Mouse (Mus musculus): Measurements from ENCODE around the gene Sesn3. TPM values are rescaled to one million over a fixed set of nuclear protein-coding genes. Genes with fewer than 3 reads are reported as not detected.

Sesn3 gene
- polyA plus RNA-seq, 1 experiment from 2014 or later = 1.8 TPM

- ATAC-seq (ENCODE audit: low read depth) (no peak), DNase-seq (no peak)
- no peak overlapping the region for H3K9ac ChIP-seq
- no peak overlapping the region for H3K4me2 ChIP-seq
- no peaks in the 10 kb centered on the region for H3K36me3 ChIP-seq
- WGBS (ENCODE audit: insufficient replicate concordance) = 62% methylated on average over 3 of the region's 3 CpGs
- no peaks in the 10 kb centered on the region for H3K27me3 ChIP-seq
- no peak overlapping the region for H3K4me3 ChIP-seq (replicated peaks)
- H3K4me1 ChIP-seq (replicated peaks) = 0 out of 2 replicates have a peak, but pooled peaks cover 4% of the 10 kb centered on the region
- H3K9me3 ChIP-seq (replicated peaks) = no peaks in the 10 kb centered on the region
- no peak overlapping the region for H3K27ac ChIP-seq
These were observed 26.7 kb upstream of the Sesn3 start for GRCm38 (mm10) chr9:14248209-14248596.

DNA sequence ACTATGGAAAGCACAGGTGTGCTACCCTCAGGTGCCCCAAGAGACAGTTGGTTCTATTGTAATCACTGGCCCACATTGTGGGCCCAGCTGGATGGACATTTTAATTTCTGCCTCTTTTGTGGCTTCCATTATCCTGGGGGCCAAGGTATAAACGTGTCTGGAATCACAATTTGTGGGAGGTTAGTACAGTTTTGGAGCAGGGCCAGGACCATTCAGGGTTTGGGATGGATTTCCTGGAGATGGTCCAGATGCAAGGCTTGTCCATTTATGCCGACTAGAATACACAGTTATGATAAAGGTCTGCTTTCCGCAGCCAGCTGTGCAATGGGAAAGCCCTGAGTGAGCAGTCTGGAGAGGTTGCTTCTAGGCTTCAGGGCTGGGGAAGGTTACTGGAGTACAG lies 13.7 kb upstream of the Sesn3 start:
- no peak overlapping the region for H3K27ac ChIP-seq
- no peak overlapping the region for H3K4me2 ChIP-seq
- no peaks in the 10 kb centered on the region for H3K36me3 ChIP-seq
- no peaks in the 10 kb centered on the region for H3K4me1 ChIP-seq (replicated peaks)
- no peak overlapping the region for H3K9ac ChIP-seq
- ATAC-seq (ENCODE audit: low read depth) (no peak), DNase-seq (no peak)
- no peaks in the 10 kb centered on the region for H3K9me3 ChIP-seq (replicated peaks)
- no peaks in the 10 kb centered on the region for H3K27me3 ChIP-seq
- H3K4me3 ChIP-seq (replicated peaks) = no peak overlapping the region
- WGBS (ENCODE audit: insufficient replicate concordance) = 48% methylated on average over 3 of the region's 3 CpGs

DNA sequence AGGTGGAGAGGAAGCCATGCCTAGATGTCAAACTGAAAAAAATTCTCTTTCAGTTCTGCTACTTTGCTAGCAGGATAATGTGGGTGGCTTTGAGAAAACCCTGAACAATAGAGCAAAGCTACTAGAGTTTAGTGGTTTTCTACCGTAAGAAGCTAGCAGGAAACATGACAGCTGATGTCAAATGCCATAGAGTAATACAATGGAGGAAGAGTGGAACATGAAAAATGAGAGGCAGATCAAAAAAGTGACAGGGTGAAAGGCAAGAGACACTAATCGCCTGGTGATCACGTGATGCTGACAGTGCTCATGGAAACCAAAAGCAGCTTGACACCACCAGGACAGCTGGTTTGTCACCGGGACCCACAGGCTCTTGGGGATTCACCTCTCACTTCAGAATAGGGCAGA lies 12.3 kb upstream of the Sesn3 start:
- no peak overlapping the region for H3K4me3 ChIP-seq (replicated peaks)
- H3K4me1 ChIP-seq (replicated peaks) = no peaks in the 10 kb centered on the region
- no peaks in the 10 kb centered on the region for H3K9me3 ChIP-seq (replicated peaks)
- H3K36me3 ChIP-seq = no peaks in the 10 kb centered on the region
- H3K4me2 ChIP-seq = no peak overlapping the region
- H3K27me3 ChIP-seq = no peaks in the 10 kb centered on the region
- H3K9ac ChIP-seq = no peak overlapping the region
- WGBS (ENCODE audit: insufficient replicate concordance) = 51% methylated on average over 4 of the region's 4 CpGs
- no peak overlapping the region for H3K27ac ChIP-seq
- no peak for DNase-seq
- ATAC-seq (ENCODE audit: low read depth) = no peak

GRCm38 (mm10) chr9:14266470-14266869 lies 8.4 kb upstream of the Sesn3 start:
- no peak for ATAC-seq (ENCODE audit: low read depth)
- H3K4me1 ChIP-seq (replicated peaks) = no peaks in the 10 kb centered on the region
- H3K9ac ChIP-seq = no peak overlapping the region
- H3K27ac ChIP-seq = no peak overlapping the region
- WGBS (ENCODE audit: insufficient replicate concordance) = 21% methylated on average over 2 of the region's 2 CpGs
- H3K9me3 ChIP-seq (replicated peaks) = no peaks in the 10 kb centered on the region
- DNase-seq = no peak
- H3K4me3 ChIP-seq (replicated peaks) = no peak overlapping the region
- H3K4me2 ChIP-seq = no peak overlapping the region
- H3K27me3 ChIP-seq = no peaks in the 10 kb centered on the region
- H3K36me3 ChIP-seq = no peaks in the 10 kb centered on the region

GRCm38 (mm10) chr9:14268578-14268977 lies 6.3 kb upstream of the Sesn3 start:
- H3K27me3 ChIP-seq = no peaks in the 10 kb centered on the region
- 44% methylated on average over 2 of the region's 2 CpGs for WGBS (ENCODE audit: insufficient replicate concordance)
- ATAC-seq (ENCODE audit: low read depth) = no peak
- no peak for DNase-seq
- no peaks in the 10 kb centered on the region for H3K4me1 ChIP-seq (replicated peaks)
- H3K36me3 ChIP-seq = no peaks in the 10 kb centered on the region
- no peak overlapping the region for H3K4me2 ChIP-seq
- no peaks in the 10 kb centered on the region for H3K9me3 ChIP-seq (replicated peaks)
- no peak overlapping the region for H3K9ac ChIP-seq
- H3K4me3 ChIP-seq (replicated peaks) = no peak overlapping the region
- no peak overlapping the region for H3K27ac ChIP-seq

DNA sequence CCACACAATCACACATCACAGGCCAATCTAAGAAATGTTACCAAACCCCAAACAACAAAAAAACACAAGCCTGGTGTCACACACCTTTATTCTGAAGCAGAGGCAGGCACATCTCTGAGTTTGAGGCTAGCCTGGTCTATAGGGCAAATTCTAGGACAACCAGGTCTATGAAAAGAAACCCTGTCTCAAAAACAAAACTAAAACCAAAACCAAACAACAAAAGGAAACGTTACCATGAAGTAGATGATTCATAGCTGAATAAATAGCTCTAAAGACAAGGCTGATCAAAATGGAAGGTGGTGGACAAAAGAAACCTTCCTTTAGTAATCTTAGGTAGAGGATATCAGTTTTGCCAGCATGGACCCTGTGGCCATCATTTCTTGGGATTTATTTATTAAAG lies 1.9 kb upstream of the Sesn3 start:
- Histone ChIP-seq H3K4me1 (replicated peaks) (peaks cover 27% of the 10 kb centered on the region), H3K4me3 (replicated peaks) (no peak overlapping the region), H3K27ac (no peak overlapping the region), H3K36me3 (no peaks in the 10 kb centered on the region), H3K4me2 (no peak overlapping the region), H3K27me3 (peaks cover 25% of the 10 kb centered on the region), H3K9me3 (replicated peaks) (no peaks in the 10 kb centered on the region), H3K9ac (no peak overlapping the region)
- no peak for ATAC-seq (ENCODE audit: low read depth)
- WGBS (ENCODE audit: insufficient replicate concordance) = 50% methylated on average over 1 of the region's 1 CpGs
- DNase-seq = no peak

DNA sequence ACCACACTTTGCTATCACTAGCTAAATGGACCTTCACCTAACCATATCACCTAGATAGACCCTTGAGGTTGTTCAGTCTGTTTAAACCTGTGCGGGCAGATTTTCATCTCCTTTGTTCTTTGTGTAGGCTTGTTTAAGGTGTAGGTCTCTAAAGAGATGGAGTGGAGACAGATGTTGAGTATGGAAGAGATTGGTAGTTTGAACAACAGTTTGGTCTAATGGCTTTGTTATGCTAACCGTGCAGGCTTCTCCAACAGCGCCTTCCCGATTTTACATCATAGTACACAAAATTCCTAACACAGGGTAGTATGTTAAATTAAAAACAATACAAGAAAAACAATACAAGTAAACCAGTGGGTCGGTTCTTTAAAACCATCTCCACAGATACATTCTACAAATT lies 281 bp upstream of the Sesn3 start:
- Histone ChIP-seq H3K4me2 (peak overlapping the region; percentile 88), H3K9me3 (replicated peaks) (no peaks in the 10 kb centered on the region), H3K36me3 (no peaks in the 10 kb centered on the region), H3K27ac (no peak overlapping the region), H3K9ac (no peak overlapping the region), H3K4me1 (replicated peaks) (peaks cover 27% of the 10 kb centered on the region), H3K27me3 (peaks cover 32% of the 10 kb centered on the region), H3K4me3 (replicated peaks) (peak overlapping the region; percentile 68; the same call in 1 of the 2 replicates)
- DNase-seq (no peak), ATAC-seq (ENCODE audit: low read depth) (no peak)
- WGBS (ENCODE audit: insufficient replicate concordance) = 42% methylated on average over 5 of the region's 5 CpGs

- Histone ChIP-seq H3K9ac (peak overlapping the region; percentile 68), H3K9me3 (replicated peaks) (no peaks in the 10 kb centered on the region), H3K4me3 (replicated peaks) (peak overlapping the region; percentile 68), H3K4me2 (peak overlapping the region; percentile 88), H3K27me3 (peaks cover 32% of the 10 kb centered on the region), H3K4me1 (replicated peaks) (peaks cover 27% of the 10 kb centered on the region), H3K36me3 (no peaks in the 10 kb centered on the region), H3K27ac (peak overlapping the region; percentile 55; the same call in 1 of the 2 replicates)
- DNase-seq = peak; percentile 92
- under 1% methylated on average over 54 of the region's 54 CpGs for WGBS (ENCODE audit: insufficient replicate concordance)
- ATAC-seq (ENCODE audit: low read depth) = peak; percentile 98
These were observed 1.1 kb downstream of the Sesn3 start for GRCm38 (mm10) chr9:14275792-14276480.

DNA sequence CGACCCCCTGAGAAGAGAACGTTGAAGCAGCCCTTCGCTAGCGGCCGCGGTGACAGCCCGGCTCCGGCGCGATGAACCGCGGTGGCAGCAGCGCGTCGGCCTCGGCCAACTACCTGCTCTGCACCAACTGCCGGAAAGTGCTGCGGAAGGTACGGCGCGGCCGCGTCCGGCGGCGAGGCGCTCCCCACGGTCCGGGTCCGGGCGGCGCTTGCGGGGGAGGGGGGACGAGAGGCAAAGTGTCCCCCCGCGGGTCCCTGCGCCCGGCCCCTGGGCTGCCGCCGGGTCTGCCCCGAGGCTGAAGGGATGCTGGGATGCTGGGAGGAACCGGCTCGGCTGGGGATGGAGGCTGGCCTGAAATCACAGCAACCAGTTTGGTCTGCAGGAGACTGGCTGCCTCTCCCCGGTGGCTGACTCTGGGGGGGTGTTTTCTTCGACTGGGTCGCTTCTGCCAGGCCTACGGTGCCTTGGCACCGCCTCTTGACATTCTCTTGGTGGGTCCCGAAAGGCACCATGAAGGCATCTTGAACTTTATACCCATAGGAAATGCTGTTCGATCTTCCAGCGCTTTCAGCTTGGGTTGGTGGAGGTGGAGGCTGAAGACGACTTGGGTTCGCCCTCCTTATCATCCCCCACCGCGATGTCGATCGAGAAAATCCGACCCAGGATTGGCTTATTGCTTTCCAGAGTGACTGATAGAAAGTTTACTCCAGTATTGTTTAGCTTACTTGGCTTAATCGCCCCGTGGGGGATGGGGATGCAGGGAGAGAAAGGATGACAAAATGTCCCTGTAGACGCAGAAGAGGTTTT lies 1.8 kb downstream of the Sesn3 start:
- Histone ChIP-seq H3K9me3 (replicated peaks) (no peaks in the 10 kb centered on the region), H3K4me2 (peak overlapping the region; percentile 88), H3K27me3 (peaks cover 32% of the 10 kb centered on the region), H3K36me3 (no peaks in the 10 kb centered on the region), H3K9ac (peak overlapping the region; percentile 68), H3K4me3 (replicated peaks) (peak overlapping the region; percentile 68), H3K4me1 (replicated peaks) (peaks cover 27% of the 10 kb centered on the region), H3K27ac (peak overlapping the region; percentile 55)
- peak; percentile 13 for DNase-seq
- WGBS (ENCODE audit: insufficient replicate concordance) = 1% methylated on average over 61 of the region's 61 CpGs
- peak; percentile 24 for ATAC-seq (ENCODE audit: low read depth)

GRCm38 (mm10) chr9:14277365-14277991 lies 2.6 kb downstream of the Sesn3 start:
- H3K27me3 ChIP-seq = peaks cover 32% of the 10 kb centered on the region
- H3K27ac ChIP-seq = no peak overlapping the region
- ATAC-seq (ENCODE audit: low read depth) = no peak
- peak overlapping the region; percentile 68 for H3K4me3 ChIP-seq (replicated peaks)
- H3K4me1 ChIP-seq (replicated peaks) = peaks cover 27% of the 10 kb centered on the region
- no peaks in the 10 kb centered on the region for H3K36me3 ChIP-seq
- peak overlapping the region; percentile 88 for H3K4me2 ChIP-seq
- no peaks in the 10 kb centered on the region for H3K9me3 ChIP-seq (replicated peaks)
- DNase-seq = no peak
- 8% methylated on average over 7 of the region's 7 CpGs for WGBS (ENCODE audit: insufficient replicate concordance)
- H3K9ac ChIP-seq = no peak overlapping the region

DNA sequence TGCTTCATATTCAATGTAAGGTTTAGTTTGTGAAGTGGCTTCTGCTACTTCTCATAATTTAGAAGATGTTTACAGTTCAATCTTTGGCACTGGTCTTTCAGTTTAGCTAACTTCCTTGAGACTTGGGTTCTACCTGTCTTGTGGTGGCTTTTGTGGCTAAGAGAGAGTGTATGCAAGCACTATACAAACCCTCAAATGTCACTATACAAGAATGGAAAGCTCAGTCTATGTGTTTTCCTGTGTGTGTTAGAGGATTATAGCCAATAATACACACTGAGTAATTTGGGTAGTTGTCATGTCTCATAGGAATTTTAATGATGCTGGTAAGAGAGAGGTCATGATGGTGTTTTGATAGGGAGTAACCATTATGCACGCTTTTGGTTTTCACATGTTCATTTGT lies 5.8 kb downstream of the Sesn3 start:
- no peaks in the 10 kb centered on the region for H3K9me3 ChIP-seq (replicated peaks)
- WGBS (ENCODE audit: insufficient replicate concordance) = 63% methylated on average over 1 of the region's 1 CpGs
- no peak overlapping the region for H3K27ac ChIP-seq
- no peak for DNase-seq
- no peak overlapping the region for H3K9ac ChIP-seq
- no peaks in the 10 kb centered on the region for H3K36me3 ChIP-seq
- H3K27me3 ChIP-seq = peaks cover 27% of the 10 kb centered on the region
- no peak overlapping the region for H3K4me3 ChIP-seq (replicated peaks)
- ATAC-seq (ENCODE audit: low read depth) = no peak
- H3K4me2 ChIP-seq = no peak overlapping the region
- peaks cover 15% of the 10 kb centered on the region for H3K4me1 ChIP-seq (replicated peaks)

Data from liver, embryonic 13.5 days (tissue).